Mouse (Mus musculus): ENCODE results near the gene Ern1. TPM values are rescaled to one million over a fixed set of nuclear protein-coding genes. Genes with fewer than 3 reads are reported as not detected.

Gene Ern1
- polyA plus RNA-seq (2015; fragmentation: Nextera tagmentation; extraction: Ambion mirVana): 3.8 and 5.2 TPM in 2 replicates

DNA sequence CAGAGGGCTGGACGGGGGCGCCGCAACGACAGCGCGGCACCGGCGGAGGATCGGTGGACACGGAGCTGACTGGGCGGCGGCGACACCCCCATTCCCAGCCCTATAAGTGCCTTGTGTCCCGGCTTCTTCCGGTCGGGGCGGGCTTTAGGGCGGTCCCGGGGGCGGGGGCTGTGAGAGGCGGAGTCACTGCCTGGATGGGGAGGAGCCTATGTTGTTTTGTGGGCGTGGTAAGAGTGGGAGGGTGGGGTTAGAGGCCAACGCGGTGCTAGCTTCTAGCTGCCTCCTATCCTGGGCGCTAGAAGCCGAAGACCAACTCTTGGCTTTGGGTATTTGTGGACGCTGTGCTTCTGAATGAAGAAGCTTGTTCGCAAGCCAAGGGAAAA lies at the start of gene Ern1:
Gene Ern1, minus strand, starts transcription at position 120 of the 383 bp plus-strand sequence.
- Histone ChIP-seq H3K4me3 (peak within 1 kb of the TSS; percentile 98), H3K27me3 (no peaks in the 10 kb centered on the region), H3K4me1 (replicated peaks) (peaks cover 12% of the 10 kb centered on the region), H3K9me3 (replicated peaks) (no peaks in the 10 kb centered on the region), H3K36me3 (no peaks in the 10 kb centered on the region), H3K4me2 (peak within 1 kb of the TSS; percentile 87), H3K9ac (peak within 1 kb of the TSS; percentile 90), H3K27ac (peak within 1 kb of the TSS; percentile 92)
- ATAC-seq (replicated peaks; ENCODE audit: insufficient number of reproducible peaks, insufficient read depth, low FRiP score, low read depth): peak; percentile 98
- under 1% methylated on average over 28 of the region's 28 CpGs for WGBS

DNA sequence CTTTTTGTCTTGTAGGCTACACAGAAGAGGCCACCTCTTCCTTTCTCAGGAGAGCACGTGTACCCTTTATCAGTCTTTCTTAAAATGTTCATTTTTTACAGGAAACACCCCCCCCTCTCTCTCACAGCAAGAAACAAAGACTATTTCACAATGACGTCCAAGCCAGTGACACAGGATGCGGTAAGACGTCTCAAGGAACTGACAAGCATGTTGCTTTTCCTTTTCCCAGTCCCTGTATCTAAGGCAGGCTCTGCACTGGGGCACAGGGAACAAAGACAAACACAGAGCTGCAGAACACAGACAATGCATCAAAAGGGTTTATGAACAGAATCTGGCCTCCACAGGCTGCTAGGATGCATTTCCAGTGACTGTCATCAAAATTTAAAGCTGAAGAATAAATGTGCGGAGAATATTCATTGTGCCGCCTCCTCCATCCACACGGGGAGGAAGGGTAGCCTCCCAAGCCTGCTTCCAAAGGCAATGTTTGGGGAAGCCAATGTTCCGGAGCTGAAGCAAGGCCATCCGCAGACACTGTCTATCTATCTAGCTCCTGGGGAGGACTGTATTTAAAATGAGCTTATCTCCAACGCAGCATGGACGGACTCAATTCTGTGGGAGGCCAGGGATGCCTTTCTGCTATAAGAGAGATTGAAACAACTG lies 48.7 kb upstream of the Ern1 start:
- Histone ChIP-seq H3K9me3 (replicated peaks) (no peaks in the 10 kb centered on the region), H3K27me3 (no peaks in the 10 kb centered on the region), H3K4me1 (replicated peaks) (peaks cover 6% of the 10 kb centered on the region; the same call in 1 of the 2 replicates), H3K36me3 (no peaks in the 10 kb centered on the region), H3K27ac (peak overlapping the region; percentile 76), H3K4me2 (no peak overlapping the region), H3K4me3 (no peak overlapping the region), H3K9ac (no peak overlapping the region)
- WGBS: 53% methylated on average over 11 of the region's 11 CpGs
- ATAC-seq (replicated peaks; ENCODE audit: insufficient number of reproducible peaks, insufficient read depth, low FRiP score, low read depth): peak; percentile 81

DNA sequence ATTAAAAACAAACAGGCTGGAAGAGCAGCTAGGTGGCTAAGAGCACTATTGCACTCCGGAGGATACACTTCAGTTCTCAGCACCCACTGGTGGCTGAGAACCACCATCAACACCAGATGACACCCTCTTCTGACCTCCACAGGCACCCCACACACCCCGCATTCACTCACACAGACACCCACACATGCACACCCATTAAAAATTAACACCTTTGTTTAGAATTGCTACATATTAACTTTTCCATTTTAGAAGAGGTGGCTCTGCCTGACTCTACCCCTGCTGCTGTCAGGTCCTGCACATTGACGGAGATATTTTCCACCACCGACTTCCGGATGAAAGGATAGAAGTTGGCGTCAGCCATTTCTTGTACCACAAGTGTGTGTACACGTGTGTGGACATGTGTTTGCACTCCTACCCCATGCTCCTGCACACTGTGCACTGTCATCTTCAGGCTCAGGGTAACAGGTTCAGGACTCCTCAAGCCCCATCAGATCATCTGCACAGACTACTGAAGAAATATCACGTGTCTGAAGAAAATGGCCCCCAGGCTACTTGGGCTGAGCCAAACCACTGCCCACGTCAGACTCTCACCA lies 48.1 kb upstream of the Ern1 start:
- Histone ChIP-seq H3K36me3 (no peaks in the 10 kb centered on the region), H3K27ac (peak overlapping the region; percentile 76), H3K27me3 (no peaks in the 10 kb centered on the region), H3K4me1 (replicated peaks) (peaks cover 6% of the 10 kb centered on the region; the same call in 1 of the 2 replicates), H3K9ac (no peak overlapping the region), H3K4me2 (no peak overlapping the region), H3K4me3 (no peak overlapping the region), H3K9me3 (replicated peaks) (no peaks in the 10 kb centered on the region)
- 70% methylated on average over 9 of the region's 9 CpGs for WGBS
- ATAC-seq (replicated peaks; ENCODE audit: insufficient number of reproducible peaks, insufficient read depth, low FRiP score, low read depth): no peak

DNA sequence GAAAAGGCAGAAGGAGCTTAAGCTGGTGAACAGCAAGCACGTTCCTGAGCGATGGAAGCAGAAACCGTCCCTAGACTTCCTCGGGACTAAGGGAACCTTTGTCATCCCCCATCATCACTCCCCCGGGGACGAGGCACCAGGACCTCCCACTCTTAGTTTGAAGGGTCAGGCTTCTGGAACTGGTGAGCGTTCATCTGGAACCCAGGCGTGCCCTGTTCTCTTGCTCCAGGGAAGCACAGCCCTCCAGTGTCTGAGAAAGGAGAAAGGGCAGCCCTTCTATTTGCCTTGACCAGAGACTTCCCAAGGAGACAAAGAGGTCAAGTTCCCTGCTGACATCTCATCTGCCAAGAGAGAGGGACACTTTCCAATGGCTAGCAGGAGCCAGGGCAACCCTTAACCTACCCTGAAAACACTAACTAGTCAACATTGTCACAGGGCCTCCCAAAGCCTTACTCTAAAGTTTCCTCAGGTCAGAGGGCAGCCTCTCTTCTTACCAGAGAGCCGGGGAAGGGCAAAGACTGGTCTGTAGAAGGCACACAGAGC lies 44.7 kb upstream of the Ern1 start:
- Histone ChIP-seq H3K4me1 (replicated peaks) (peaks cover 6% of the 10 kb centered on the region; the same call in 1 of the 2 replicates), H3K4me3 (no peak overlapping the region), H3K4me2 (no peak overlapping the region), H3K9me3 (replicated peaks) (no peaks in the 10 kb centered on the region), H3K27me3 (no peaks in the 10 kb centered on the region), H3K27ac (no peak overlapping the region), H3K9ac (no peak overlapping the region), H3K36me3 (no peaks in the 10 kb centered on the region)
- ATAC-seq (replicated peaks; ENCODE audit: insufficient number of reproducible peaks, insufficient read depth, low FRiP score, low read depth): no peak
- 86% methylated on average over 9 of the region's 9 CpGs for WGBS

DNA sequence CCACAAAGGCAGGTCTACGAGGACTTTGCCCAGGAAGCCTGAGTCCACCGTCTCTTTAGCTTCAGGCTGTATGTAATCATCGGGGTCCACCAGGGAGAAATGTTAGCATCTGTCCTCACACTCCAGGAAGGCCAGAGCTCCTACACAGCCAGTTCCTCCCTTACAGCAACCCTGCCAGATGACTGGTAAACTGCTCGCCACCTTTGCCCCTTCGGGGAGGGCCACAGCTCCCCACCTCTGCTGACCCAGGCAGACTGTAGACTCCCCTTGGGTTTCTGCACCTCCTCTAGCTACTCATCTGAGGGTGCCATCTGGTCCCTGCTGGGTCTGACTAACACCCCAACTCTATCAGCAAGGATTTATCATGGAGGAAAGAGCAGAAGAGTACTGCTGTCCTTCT lies 42.1 kb upstream of the Ern1 start:
- Histone ChIP-seq H3K4me2 (no peak overlapping the region), H3K27ac (no peak overlapping the region), H3K4me1 (replicated peaks) (no peaks in the 10 kb centered on the region), H3K9ac (no peak overlapping the region), H3K27me3 (no peaks in the 10 kb centered on the region), H3K36me3 (no peaks in the 10 kb centered on the region), H3K4me3 (no peak overlapping the region), H3K9me3 (replicated peaks) (no peaks in the 10 kb centered on the region)
- ATAC-seq (replicated peaks; ENCODE audit: insufficient number of reproducible peaks, insufficient read depth, low FRiP score, low read depth): no peak
- 77% methylated on average over 5 of the region's 5 CpGs for WGBS

DNA sequence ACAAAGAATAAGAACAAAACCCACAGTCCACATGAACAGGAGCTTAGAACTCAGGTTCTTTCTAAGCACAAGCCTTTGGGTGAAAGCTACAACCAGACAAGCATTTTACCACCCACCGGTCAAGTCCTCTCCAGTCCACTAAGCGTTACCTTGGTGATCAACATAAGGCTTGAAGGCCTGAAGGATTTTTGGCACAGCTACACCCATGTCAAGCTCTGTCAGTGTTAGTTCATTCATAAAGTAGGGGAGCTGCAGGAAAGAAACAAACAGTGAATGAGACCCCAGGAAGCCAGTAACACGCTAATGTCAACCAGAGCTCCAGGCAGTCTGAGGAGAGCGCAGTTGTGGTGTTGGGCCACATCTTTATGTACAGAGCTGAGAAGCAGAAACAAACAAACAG lies 41.5 kb upstream of the Ern1 start:
- 88% methylated on average over 4 of the region's 4 CpGs for WGBS
- Histone ChIP-seq H3K4me1 (replicated peaks) (no peaks in the 10 kb centered on the region), H3K9ac (no peak overlapping the region), H3K4me3 (no peak overlapping the region), H3K4me2 (no peak overlapping the region), H3K9me3 (replicated peaks) (no peaks in the 10 kb centered on the region), H3K27ac (no peak overlapping the region), H3K27me3 (no peaks in the 10 kb centered on the region), H3K36me3 (no peaks in the 10 kb centered on the region)
- no peak for ATAC-seq (replicated peaks; ENCODE audit: insufficient number of reproducible peaks, insufficient read depth, low FRiP score, low read depth)

DNA sequence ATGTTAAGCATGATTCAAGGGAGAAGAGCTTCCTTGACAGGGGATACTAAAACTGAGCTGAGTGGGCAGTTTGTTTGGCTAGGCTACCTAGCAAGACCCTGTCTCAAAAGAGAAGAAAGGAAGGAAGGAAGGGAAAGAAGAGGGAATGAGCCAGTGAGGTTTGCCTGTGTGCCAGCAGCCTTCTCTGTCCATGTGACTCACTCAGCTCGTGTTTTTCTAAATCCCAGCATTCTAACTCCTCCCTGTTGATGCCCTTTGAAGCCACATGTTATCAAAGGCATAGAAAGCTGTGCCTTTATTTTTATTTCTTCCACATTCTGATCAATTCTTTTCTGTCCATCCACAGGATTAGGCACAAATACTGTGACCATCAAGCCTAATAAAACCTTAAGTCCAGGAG lies 40.3 kb upstream of the Ern1 start:
- WGBS: 23% methylated on average over 1 of the region's 1 CpGs
- Histone ChIP-seq H3K4me3 (no peak overlapping the region), H3K9me3 (replicated peaks) (no peaks in the 10 kb centered on the region), H3K27ac (no peak overlapping the region), H3K27me3 (no peaks in the 10 kb centered on the region), H3K4me1 (replicated peaks) (no peaks in the 10 kb centered on the region), H3K9ac (no peak overlapping the region), H3K36me3 (no peaks in the 10 kb centered on the region), H3K4me2 (no peak overlapping the region)
- ATAC-seq (replicated peaks; ENCODE audit: insufficient number of reproducible peaks, insufficient read depth, low FRiP score, low read depth): no peak

DNA sequence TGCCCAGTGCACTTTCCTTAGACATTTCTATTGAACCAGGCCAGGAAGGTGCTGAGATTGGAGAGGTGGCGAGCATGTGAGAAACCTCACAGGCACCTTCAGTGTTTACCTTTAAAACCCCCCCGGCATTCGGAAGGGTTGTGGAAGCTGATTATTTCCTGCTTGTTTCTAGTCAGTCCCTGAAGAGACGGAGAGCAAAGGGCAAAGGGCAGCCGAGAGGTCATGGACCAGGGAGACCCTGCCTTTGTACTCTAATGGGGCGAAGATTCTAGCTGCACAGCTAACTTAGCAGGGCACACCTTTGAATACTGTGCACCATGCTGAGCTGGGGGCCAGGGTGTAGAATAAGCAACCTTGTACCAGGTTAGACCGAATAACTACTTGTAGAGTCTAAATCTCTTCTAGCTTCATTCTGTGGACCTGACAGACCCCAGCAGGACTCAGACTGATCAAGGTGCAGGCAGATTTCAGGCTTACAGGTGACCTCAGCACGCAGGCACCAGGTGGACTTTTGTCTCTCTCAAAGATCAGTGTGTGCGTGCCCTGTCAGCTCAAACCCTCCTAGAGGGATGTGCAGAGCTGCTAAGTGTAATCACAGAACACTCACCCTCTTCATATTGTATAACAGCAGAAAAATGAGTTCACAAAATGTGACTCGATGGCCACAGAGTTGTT lies 39.6 kb upstream of the Ern1 start:
- no peaks in the 10 kb centered on the region for H3K27me3 ChIP-seq
- no peaks in the 10 kb centered on the region for H3K36me3 ChIP-seq
- no peak overlapping the region for H3K4me3 ChIP-seq
- no peak overlapping the region for H3K9ac ChIP-seq
- H3K27ac ChIP-seq: no peak overlapping the region
- no peak for ATAC-seq (replicated peaks; ENCODE audit: insufficient number of reproducible peaks, insufficient read depth, low FRiP score, low read depth)
- 69% methylated on average over 10 of the region's 10 CpGs for WGBS
- H3K4me1 ChIP-seq (replicated peaks): no peaks in the 10 kb centered on the region
- H3K9me3 ChIP-seq (replicated peaks): no peaks in the 10 kb centered on the region
- no peak overlapping the region for H3K4me2 ChIP-seq

DNA sequence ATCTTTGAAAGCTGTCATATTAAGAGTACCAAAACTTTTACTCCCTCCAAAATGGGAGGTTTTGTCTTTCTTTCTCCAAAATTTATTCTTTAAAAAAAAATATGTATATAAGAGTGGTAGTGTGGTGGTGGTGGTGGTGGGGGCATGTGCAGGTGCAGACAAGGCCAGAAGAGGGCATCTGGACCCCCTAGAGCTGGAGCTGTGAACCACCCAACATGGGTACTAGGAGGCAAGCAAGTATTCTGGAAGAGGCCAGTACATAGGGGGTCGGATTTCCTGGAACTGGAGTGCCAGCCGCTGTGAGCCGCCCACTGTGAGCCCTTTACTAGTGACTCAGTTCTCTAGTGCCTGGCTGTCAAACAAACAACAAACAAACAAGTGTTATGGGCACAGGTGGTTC lies 34.9 kb upstream of the Ern1 start:
- no peak overlapping the region for H3K4me2 ChIP-seq
- H3K4me1 ChIP-seq (replicated peaks): peaks cover 10% of the 10 kb centered on the region; the same call in 1 of the 2 replicates
- 64% methylated on average over 3 of the region's 3 CpGs for WGBS
- no peaks in the 10 kb centered on the region for H3K36me3 ChIP-seq
- no peak overlapping the region for H3K9ac ChIP-seq
- no peak overlapping the region for H3K27ac ChIP-seq
- no peak overlapping the region for H3K4me3 ChIP-seq
- H3K27me3 ChIP-seq: no peaks in the 10 kb centered on the region
- ATAC-seq (replicated peaks; ENCODE audit: insufficient number of reproducible peaks, insufficient read depth, low FRiP score, low read depth): no peak
- H3K9me3 ChIP-seq (replicated peaks): no peaks in the 10 kb centered on the region

DNA sequence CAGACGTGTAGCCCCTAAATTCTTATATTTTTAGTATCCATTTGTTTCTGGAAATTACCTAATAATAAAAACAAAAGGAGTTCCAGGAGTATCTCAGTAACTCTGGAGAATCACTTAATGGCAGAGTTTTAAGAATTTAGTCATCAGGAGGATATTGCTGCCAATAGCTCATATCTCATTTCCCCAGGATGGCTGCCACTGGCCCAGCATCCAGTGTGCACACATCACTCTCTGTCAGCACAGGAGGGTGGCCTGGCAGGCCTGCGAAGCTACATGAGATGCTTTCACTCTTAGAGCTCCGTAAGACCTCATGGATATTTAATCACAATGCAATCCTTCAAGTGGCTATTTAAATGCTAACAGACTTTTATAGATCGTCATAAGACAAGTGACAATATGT lies 34.0 kb upstream of the Ern1 start:
- no peaks in the 10 kb centered on the region for H3K27me3 ChIP-seq
- WGBS: 54% methylated on average over 4 of the region's 4 CpGs
- no peak overlapping the region for H3K4me2 ChIP-seq
- H3K9me3 ChIP-seq (replicated peaks): no peaks in the 10 kb centered on the region
- H3K9ac ChIP-seq: no peak overlapping the region
- H3K36me3 ChIP-seq: no peaks in the 10 kb centered on the region
- H3K4me1 ChIP-seq (replicated peaks): peaks cover 10% of the 10 kb centered on the region; the same call in 1 of the 2 replicates
- no peak for ATAC-seq (replicated peaks; ENCODE audit: insufficient number of reproducible peaks, insufficient read depth, low FRiP score, low read depth)
- no peak overlapping the region for H3K27ac ChIP-seq
- no peak overlapping the region for H3K4me3 ChIP-seq

DNA sequence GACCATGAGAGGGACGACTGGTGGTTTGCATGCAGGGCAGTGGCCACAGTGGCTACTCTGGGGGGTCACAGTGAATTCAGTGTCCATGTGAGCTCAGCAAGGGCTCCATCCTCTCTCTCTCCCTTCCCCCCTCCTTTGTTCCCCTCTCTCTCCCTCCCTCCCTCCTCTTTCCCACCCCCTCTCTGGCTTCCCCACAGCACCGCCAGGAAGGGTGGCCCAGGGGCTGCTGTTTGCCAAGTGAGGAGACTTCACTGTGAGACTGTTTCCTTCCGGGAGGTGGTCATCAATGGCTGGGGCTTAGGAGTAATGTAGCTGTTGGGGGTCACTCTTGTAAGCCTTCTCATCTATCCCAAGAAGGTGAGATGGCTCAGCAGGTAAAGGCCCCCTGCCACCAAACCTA lies 32.8 kb upstream of the Ern1 start:
- 57% methylated on average over 3 of the region's 3 CpGs for WGBS
- Histone ChIP-seq H3K4me1 (replicated peaks) (peaks cover 10% of the 10 kb centered on the region; the same call in 1 of the 2 replicates), H3K4me3 (no peak overlapping the region), H3K27me3 (no peaks in the 10 kb centered on the region), H3K27ac (no peak overlapping the region), H3K36me3 (no peaks in the 10 kb centered on the region), H3K4me2 (no peak overlapping the region), H3K9me3 (replicated peaks) (no peaks in the 10 kb centered on the region), H3K9ac (no peak overlapping the region)
- ATAC-seq (replicated peaks; ENCODE audit: insufficient number of reproducible peaks, insufficient read depth, low FRiP score, low read depth): no peak

All from heart, embryonic 15.5 days (tissue).